Mouse (Mus musculus): Measurements from ENCODE around the gene 4930572O03Rik. TPM values are rescaled to one million over a fixed set of nuclear protein-coding genes. Genes with fewer than 3 reads are reported as not detected.
A peak's percentile ranks its signal among the peaks of the same experiment; 100 is the strongest.
"Not testable (repeated sequence)": the region's sequence is repeated elsewhere in the genome, so short reads cannot be mapped to it uniquely, and the experiment has no call there.

The 4930572O03Rik gene
- total and polyA plus RNA-seq, 3 experiments: not detected

- H3K27ac ChIP-seq (ENCODE audit: control insufficient read depth, low read depth, low read length); H3K79me2 ChIP-seq (ENCODE audit: control insufficient read depth, insufficient read depth, low read length, poor library complexity); H3K27me3 ChIP-seq (ENCODE audit: control insufficient read depth in 1 of 2, insufficient read depth in 2 of 2, low read length in 2 of 2); H3K9ac ChIP-seq (ENCODE audit: control insufficient read depth, low read depth, low read length, poor library complexity, severe bottlenecking); H3K4me3 ChIP-seq (ENCODE audit: control insufficient read depth in 1 of 2, insufficient read depth in 1 of 2, low read depth in 2 of 2, low read length in 2 of 2); H3K9me3 ChIP-seq (replicated peaks; ENCODE audit: insufficient read depth, low read length); H3K4me1 ChIP-seq (ENCODE audit: control insufficient read depth in 1 of 2, insufficient read depth in 2 of 2, low read length in 2 of 2); H3K36me3 ChIP-seq (ENCODE audit: control insufficient read depth in 1 of 2, insufficient read depth in 2 of 2, low read length in 2 of 2): not testable (repeated sequence)
- peak; percentile 16 for DNase-seq (ENCODE audit: low read depth, low spot score)
- TF ChIP-seq CTCF (IDR thresholded peaks at IDR 0.05 in 2 of 3, conservative IDR thresholded peaks at IDR 0.05 in 1 of 3; ENCODE audit: control insufficient read depth in 1 of 3, insufficient read depth in 1 of 3, low read depth in 2 of 3, low read length in 3 of 3, poor library complexity in 1 of 3, severe bottlenecking in 1 of 3) (peak in 1 of 3 experiments; percentile 21; a peak in 1 of 6 replicates), RAD21 (IDR thresholded peaks at IDR 0.05; ENCODE audit: low read depth, low read length) (peak; percentile 7)
Observed at GRCm38 (mm10) chr5:15630068-15630467, 26.8 kb downstream of the 4930572O03Rik start.

- not testable (repeated sequence) for H3K4me3 ChIP-seq (ENCODE audit: control insufficient read depth in 1 of 2, insufficient read depth in 1 of 2, low read depth in 2 of 2, low read length in 2 of 2); H3K27ac ChIP-seq (ENCODE audit: control insufficient read depth, low read depth, low read length); H3K36me3 ChIP-seq (ENCODE audit: control insufficient read depth in 1 of 2, insufficient read depth in 2 of 2, low read length in 2 of 2); H3K27me3 ChIP-seq (ENCODE audit: control insufficient read depth in 1 of 2, insufficient read depth in 2 of 2, low read length in 2 of 2); H3K9me3 ChIP-seq (replicated peaks; ENCODE audit: insufficient read depth, low read length); H3K79me2 ChIP-seq (ENCODE audit: control insufficient read depth, insufficient read depth, low read length, poor library complexity); DNase-seq (ENCODE audit: low read depth, low spot score); H3K9ac ChIP-seq (ENCODE audit: control insufficient read depth, low read depth, low read length, poor library complexity, severe bottlenecking); H3K4me1 ChIP-seq (ENCODE audit: control insufficient read depth in 1 of 2, insufficient read depth in 2 of 2, low read length in 2 of 2)
Observed at GRCm38 (mm10) chr5:15628136-15628535, 28.7 kb downstream of the 4930572O03Rik start.

GRCm38 (mm10) chr5:15618764-15619163, 38.1 kb downstream of the 4930572O03Rik start, which contains the start of gene Speer4d:
Gene Speer4d, plus strand, starts transcription at chr5:15619064.
- not testable (repeated sequence) for H3K27ac ChIP-seq (ENCODE audit: control insufficient read depth, low read depth, low read length); H3K4me3 ChIP-seq (ENCODE audit: control insufficient read depth in 1 of 2, insufficient read depth in 1 of 2, low read depth in 2 of 2, low read length in 2 of 2); H3K4me1 ChIP-seq (ENCODE audit: control insufficient read depth in 1 of 2, insufficient read depth in 2 of 2, low read length in 2 of 2); H3K9ac ChIP-seq (ENCODE audit: control insufficient read depth, low read depth, low read length, poor library complexity, severe bottlenecking); DNase-seq (ENCODE audit: low read depth, low spot score); H3K9me3 ChIP-seq (replicated peaks; ENCODE audit: insufficient read depth, low read length); H3K36me3 ChIP-seq (ENCODE audit: control insufficient read depth in 1 of 2, insufficient read depth in 2 of 2, low read length in 2 of 2); H3K79me2 ChIP-seq (ENCODE audit: control insufficient read depth, insufficient read depth, low read length, poor library complexity); H3K27me3 ChIP-seq (ENCODE audit: control insufficient read depth in 1 of 2, insufficient read depth in 2 of 2, low read length in 2 of 2)

- not testable (repeated sequence) for H3K27ac ChIP-seq (ENCODE audit: control insufficient read depth, low read depth, low read length); H3K9me3 ChIP-seq (replicated peaks; ENCODE audit: insufficient read depth, low read length); DNase-seq (ENCODE audit: low read depth, low spot score); H3K4me3 ChIP-seq (ENCODE audit: control insufficient read depth in 1 of 2, insufficient read depth in 1 of 2, low read depth in 2 of 2, low read length in 2 of 2); H3K27me3 ChIP-seq (ENCODE audit: control insufficient read depth in 1 of 2, insufficient read depth in 2 of 2, low read length in 2 of 2); H3K9ac ChIP-seq (ENCODE audit: control insufficient read depth, low read depth, low read length, poor library complexity, severe bottlenecking); H3K36me3 ChIP-seq (ENCODE audit: control insufficient read depth in 1 of 2, insufficient read depth in 2 of 2, low read length in 2 of 2); H3K79me2 ChIP-seq (ENCODE audit: control insufficient read depth, insufficient read depth, low read length, poor library complexity); H3K4me1 ChIP-seq (ENCODE audit: control insufficient read depth in 1 of 2, insufficient read depth in 2 of 2, low read length in 2 of 2)
Observed at GRCm38 (mm10) chr5:15616195-15616594, 40.7 kb downstream of the 4930572O03Rik start.

GRCm38 (mm10) chr5:15610695-15611094, 46.2 kb downstream of the 4930572O03Rik start:
- H3K4me3 ChIP-seq (ENCODE audit: control insufficient read depth in 1 of 2, insufficient read depth in 1 of 2, low read depth in 2 of 2, low read length in 2 of 2); H3K27ac ChIP-seq (ENCODE audit: control insufficient read depth, low read depth, low read length); H3K79me2 ChIP-seq (ENCODE audit: control insufficient read depth, insufficient read depth, low read length, poor library complexity); H3K9me3 ChIP-seq (replicated peaks; ENCODE audit: insufficient read depth, low read length); H3K4me1 ChIP-seq (ENCODE audit: control insufficient read depth in 1 of 2, insufficient read depth in 2 of 2, low read length in 2 of 2); H3K9ac ChIP-seq (ENCODE audit: control insufficient read depth, low read depth, low read length, poor library complexity, severe bottlenecking); H3K27me3 ChIP-seq (ENCODE audit: control insufficient read depth in 1 of 2, insufficient read depth in 2 of 2, low read length in 2 of 2); H3K36me3 ChIP-seq (ENCODE audit: control insufficient read depth in 1 of 2, insufficient read depth in 2 of 2, low read length in 2 of 2): not testable (repeated sequence)
- TF ChIP-seq CTCF (IDR thresholded peaks at IDR 0.05 in 2 of 3, conservative IDR thresholded peaks at IDR 0.05 in 1 of 3; ENCODE audit: control insufficient read depth in 1 of 3, insufficient read depth in 1 of 3, low read depth in 2 of 3, low read length in 3 of 3, poor library complexity in 1 of 3, severe bottlenecking in 1 of 3): peak in 1 of 3 experiments; percentile 22; a peak in 1 of 6 replicates
- peak; percentile 15 for DNase-seq (ENCODE audit: low read depth, low spot score)

- not testable (repeated sequence) for H3K27me3 ChIP-seq (ENCODE audit: control insufficient read depth in 1 of 2, insufficient read depth in 2 of 2, low read length in 2 of 2); H3K4me1 ChIP-seq (ENCODE audit: control insufficient read depth in 1 of 2, insufficient read depth in 2 of 2, low read length in 2 of 2); DNase-seq (ENCODE audit: low read depth, low spot score); H3K9me3 ChIP-seq (replicated peaks; ENCODE audit: insufficient read depth, low read length); H3K9ac ChIP-seq (ENCODE audit: control insufficient read depth, low read depth, low read length, poor library complexity, severe bottlenecking); H3K27ac ChIP-seq (ENCODE audit: control insufficient read depth, low read depth, low read length); H3K79me2 ChIP-seq (ENCODE audit: control insufficient read depth, insufficient read depth, low read length, poor library complexity); H3K4me3 ChIP-seq (ENCODE audit: control insufficient read depth in 1 of 2, insufficient read depth in 1 of 2, low read depth in 2 of 2, low read length in 2 of 2); H3K36me3 ChIP-seq (ENCODE audit: control insufficient read depth in 1 of 2, insufficient read depth in 2 of 2, low read length in 2 of 2)
Observed at GRCm38 (mm10) chr5:15606677-15607076, 50.2 kb downstream of the 4930572O03Rik start.

- H3K27me3 ChIP-seq (ENCODE audit: control insufficient read depth in 1 of 2, insufficient read depth in 2 of 2, low read length in 2 of 2); H3K4me3 ChIP-seq (ENCODE audit: control insufficient read depth in 1 of 2, insufficient read depth in 1 of 2, low read depth in 2 of 2, low read length in 2 of 2); H3K9me3 ChIP-seq (replicated peaks; ENCODE audit: insufficient read depth, low read length); H3K4me1 ChIP-seq (ENCODE audit: control insufficient read depth in 1 of 2, insufficient read depth in 2 of 2, low read length in 2 of 2); H3K27ac ChIP-seq (ENCODE audit: control insufficient read depth, low read depth, low read length); H3K9ac ChIP-seq (ENCODE audit: control insufficient read depth, low read depth, low read length, poor library complexity, severe bottlenecking); H3K36me3 ChIP-seq (ENCODE audit: control insufficient read depth in 1 of 2, insufficient read depth in 2 of 2, low read length in 2 of 2); DNase-seq (ENCODE audit: low read depth, low spot score); H3K79me2 ChIP-seq (ENCODE audit: control insufficient read depth, insufficient read depth, low read length, poor library complexity): not testable (repeated sequence)
Observed at GRCm38 (mm10) chr5:15603585-15603984, 53.3 kb downstream of the 4930572O03Rik start.

Data from MEL (cell line).